Mouse (Mus musculus): ENCODE measurements around the gene Zc3hav1l.
A peak's percentile ranks its signal among the peaks of the same experiment; 100 is the strongest.

The Zc3hav1l gene

DNA sequence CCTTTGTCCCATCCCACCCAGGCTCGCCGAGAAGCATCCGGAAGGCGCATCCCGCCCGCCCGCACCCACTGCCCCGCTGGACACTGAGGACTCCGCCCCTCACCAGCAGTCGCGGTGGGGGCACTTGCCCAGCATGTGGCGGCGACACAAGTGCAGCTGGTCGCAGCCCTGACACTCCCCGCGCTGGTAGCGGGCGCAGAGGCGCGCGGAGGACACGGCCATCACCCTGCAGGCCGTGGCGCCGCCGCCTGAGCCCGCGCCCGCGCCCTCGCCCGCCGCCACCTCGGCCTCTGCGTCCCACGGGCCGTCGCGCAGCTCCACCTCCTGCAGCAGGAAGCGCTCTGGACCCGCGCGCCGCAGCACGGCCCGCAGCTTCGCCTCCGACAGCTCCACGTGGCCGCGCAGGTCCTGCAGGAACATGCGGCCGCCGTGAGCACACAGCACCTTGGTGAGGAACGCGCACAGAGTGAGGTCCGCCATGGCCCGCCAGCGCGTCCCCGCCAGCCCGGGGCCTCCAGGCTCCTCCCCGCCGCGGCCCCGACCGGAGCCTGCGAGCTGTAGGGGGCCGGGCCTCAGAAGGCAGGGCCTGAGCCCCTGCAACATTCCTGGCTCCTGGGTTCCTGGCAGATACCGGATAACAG lies at the start of gene Zc3hav1l:
Gene Zc3hav1l (minus strand): TSS at position 499 of the 641 bp plus-strand sequence.
- DNase-seq (ENCODE audit: low read depth, low spot score) = peak; percentile 80

DNA sequence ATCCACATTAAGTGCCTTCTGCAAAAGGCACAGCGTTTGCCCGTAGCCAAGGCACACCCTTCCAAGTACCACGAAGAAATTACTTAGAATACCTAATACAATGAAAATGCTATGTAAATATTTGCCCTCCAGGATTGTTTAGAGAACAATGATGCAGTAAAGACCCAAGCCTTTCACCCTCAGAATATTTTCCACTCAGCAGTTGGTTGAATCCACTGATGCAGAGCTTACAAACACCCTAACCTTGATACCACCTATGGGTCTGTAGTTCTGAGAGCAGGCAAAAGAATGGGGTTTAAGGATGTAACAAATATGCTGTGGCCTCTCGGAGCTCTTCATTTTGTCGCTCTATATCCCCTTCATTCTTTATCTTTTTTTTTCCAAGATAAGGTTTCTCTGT lies 48.8 kb upstream of the Zc3hav1l start:
- no peak for DNase-seq (ENCODE audit: low read depth, low spot score)

GRCm38 (mm10) chr6:38345796-38346195 lies 46.7 kb upstream of the Zc3hav1l start:
- no peak for DNase-seq (ENCODE audit: low read depth, low spot score)

DNA sequence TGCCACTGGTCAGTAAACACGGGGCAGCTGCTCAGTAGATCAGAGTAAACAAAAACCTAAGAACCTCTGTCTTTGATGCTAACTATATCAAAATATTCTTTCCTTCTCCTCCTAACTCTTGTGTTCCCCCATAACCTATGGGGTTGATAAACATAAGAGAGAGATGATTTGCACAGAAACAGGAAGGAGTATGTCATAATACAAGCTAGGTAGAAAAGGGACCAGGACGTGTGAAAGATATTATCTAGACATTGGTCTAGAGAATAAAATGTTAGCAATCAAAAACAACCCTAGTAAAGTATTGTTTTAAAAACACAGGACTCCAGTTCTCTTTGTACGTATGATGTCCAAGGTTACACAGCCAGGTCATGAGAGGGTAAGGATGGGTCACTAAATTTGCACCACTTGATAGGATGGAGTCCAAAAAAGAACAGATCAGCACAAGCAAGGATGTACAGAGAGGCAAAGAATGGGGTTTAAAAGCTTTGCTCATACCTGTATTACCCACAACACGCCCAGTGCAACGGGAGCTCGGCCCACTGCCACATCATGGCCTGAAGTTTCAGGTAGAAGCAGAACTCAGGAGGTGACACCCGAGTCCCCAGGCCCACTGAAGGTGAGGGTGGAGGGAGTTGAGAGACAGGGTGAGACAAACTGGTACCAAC lies 45.1 kb upstream of the Zc3hav1l start:
- DNase-seq (ENCODE audit: low read depth, low spot score) = no peak

GRCm38 (mm10) chr6:38343581-38343980 lies 44.5 kb upstream of the Zc3hav1l start:
- DNase-seq (ENCODE audit: low read depth, low spot score) = no peak

- DNase-seq (ENCODE audit: low read depth, low spot score) = no peak
Observed at GRCm38 (mm10) chr6:38342666-38342992, 43.6 kb upstream of the Zc3hav1l start.

GRCm38 (mm10) chr6:38341751-38342665 lies 42.9 kb upstream of the Zc3hav1l start:
- DNase-seq (ENCODE audit: low read depth, low spot score) = peak; percentile 46

DNA sequence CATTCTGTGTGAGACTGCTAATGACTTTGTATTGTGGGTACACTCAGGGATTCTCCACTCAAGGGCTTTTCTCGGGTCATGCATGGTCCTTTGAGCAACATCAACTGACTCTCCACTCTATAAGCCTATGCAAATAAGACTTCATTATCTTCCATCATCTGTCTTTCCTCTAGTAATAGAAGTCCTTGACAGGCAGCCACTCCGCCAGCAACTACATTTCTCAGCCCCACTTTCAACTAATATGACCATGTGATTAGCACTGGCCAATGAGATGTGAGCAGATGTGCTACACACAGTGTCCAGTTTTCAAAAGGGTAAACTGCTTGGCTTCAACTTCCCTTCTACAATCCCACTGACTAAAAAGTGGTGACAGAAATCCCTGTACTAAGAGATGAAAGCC lies 40.0 kb upstream of the Zc3hav1l start:
- no peak for DNase-seq (ENCODE audit: low read depth, low spot score)

DNA sequence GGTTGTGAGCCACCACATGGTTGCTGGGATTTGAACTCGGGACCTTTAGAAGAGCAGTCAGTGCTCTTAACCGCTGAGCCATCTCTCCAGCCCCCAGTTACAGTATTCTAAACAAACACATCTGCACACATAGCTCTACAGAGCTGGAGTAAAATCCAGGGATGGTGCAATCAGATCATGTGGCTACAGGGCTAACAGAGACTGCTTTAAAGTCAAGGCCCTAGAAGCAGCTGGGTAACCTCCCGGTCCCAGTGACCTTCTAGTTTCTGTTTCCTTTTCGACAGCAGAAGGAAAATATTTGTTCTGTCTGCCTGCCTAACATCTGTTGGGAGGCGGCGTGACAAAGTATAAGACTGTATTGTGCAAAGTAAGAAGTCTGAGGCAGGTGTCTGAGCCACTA lies 38.9 kb upstream of the Zc3hav1l start:
- no peak for DNase-seq (ENCODE audit: low read depth, low spot score)

GRCm38 (mm10) chr6:38337166-38337705 lies 38.2 kb upstream of the Zc3hav1l start:
- DNase-seq (ENCODE audit: low read depth, low spot score) = peak; percentile 39

- DNase-seq (ENCODE audit: low read depth, low spot score) = no peak
Observed at GRCm38 (mm10) chr6:38335264-38335663, 36.2 kb upstream of the Zc3hav1l start.

DNA sequence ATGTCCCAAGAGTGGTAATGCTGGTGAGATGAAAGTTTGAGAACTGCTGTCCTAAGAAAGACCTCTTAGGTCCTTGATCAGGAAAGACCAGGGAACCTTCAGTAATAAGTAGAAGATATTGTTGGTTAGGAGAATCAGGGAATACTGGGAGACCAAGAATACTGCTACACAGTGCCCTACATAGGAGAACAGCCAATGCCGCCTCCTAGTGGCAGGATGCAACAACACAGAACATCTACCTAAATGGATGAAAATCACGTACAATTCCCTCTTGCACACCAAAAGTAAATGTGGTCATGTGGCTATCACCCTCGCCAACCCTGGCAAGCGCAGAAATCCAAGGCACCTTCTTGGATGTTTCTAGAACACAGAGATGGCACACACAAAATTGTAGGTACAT lies 27.5 kb upstream of the Zc3hav1l start:
- DNase-seq (ENCODE audit: low read depth, low spot score) = peak; percentile 38

- DNase-seq (ENCODE audit: low read depth, low spot score) = peak; percentile 35
Observed at GRCm38 (mm10) chr6:38320621-38321020, 21.6 kb upstream of the Zc3hav1l start.

DNA sequence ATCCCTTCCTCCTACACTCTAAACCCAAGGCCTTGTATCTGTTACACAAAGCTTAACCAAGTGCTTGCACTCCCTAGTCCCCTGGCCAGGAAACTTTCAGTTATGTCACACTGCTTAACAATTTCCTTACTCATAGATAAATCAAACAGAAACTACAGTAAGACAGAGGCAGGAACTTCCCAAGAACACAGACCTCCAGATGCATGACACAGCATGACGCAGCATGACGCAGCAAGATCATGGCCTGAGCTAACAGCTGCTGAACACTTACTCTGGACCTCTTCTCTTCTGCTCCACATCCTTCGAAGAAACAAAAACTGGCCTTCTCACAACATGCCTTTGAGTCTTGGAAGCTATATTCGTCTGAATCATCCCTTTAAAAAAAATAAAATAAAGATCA lies 17.0 kb upstream of the Zc3hav1l start:
- DNase-seq (ENCODE audit: low read depth, low spot score) = no peak

- DNase-seq (ENCODE audit: low read depth, low spot score) = no peak
Observed at GRCm38 (mm10) chr6:38309741-38310140, 10.7 kb upstream of the Zc3hav1l start.

DNA sequence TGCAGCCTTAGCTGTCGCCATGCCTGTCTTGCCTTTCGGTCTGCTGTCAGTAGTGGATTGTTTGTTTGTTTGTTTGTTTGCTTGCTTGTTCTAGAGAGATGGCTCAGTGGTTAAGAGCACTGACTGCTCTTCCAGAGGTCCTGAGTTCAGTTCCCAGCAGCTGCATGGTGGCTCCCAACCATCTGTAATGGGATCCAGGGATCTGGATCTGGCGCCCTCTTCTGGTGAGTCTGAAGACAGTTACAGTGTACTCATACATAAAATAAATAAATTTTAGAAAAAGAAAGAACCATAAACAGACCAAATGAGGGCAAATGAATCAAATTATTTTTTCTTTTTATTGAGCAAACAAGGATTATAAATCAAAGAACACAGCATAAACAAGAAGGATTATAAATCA lies 5.9 kb upstream of the Zc3hav1l start:
- DNase-seq (ENCODE audit: low read depth, low spot score) = peak; percentile 20

- peak; percentile 37 for DNase-seq (ENCODE audit: low read depth, low spot score)
Observed at GRCm38 (mm10) chr6:38298246-38298635, 818 bp downstream of the Zc3hav1l start.

DNA sequence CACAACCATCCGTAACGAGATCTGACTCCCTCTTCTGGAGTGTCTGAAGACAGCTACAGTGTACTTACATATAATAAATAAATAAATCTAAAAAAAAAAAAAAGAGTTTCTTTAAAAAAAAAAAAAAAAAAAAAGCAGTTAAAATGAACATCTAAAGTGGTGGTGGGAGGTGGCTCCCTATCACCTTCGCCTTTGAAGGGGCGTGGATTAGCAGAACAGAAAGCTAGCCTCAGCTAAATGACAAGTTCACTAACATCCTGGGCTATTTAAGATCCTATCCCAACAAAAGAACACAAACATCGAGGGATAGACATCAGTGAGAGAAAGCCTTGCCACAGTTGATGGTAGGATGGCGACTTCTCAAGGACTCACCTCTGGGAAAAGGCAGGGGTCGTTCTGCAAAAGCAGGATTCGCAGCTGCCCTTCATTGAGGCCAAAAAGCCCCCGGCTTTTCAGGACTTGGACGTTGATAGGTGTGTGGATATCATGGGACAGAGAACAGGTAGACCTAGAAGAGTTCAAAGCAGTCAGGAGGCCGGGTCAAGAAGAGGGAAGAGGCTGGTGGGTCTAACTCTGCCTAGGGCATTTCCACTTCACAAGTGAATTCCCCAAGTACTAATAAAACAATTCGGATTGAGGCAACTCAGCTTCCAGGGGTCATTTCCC lies 1.3 kb downstream of the Zc3hav1l start:
- DNase-seq (ENCODE audit: low read depth, low spot score) = no peak

GRCm38 (mm10) chr6:38293708-38294107 lies 5.4 kb downstream of the Zc3hav1l start:
- DNase-seq (ENCODE audit: low read depth, low spot score) = no peak

GRCm38 (mm10) chr6:38292871-38293646 lies 6.0 kb downstream of the Zc3hav1l start:
- DNase-seq (ENCODE audit: low read depth, low spot score) = no peak

- no peak for DNase-seq (ENCODE audit: low read depth, low spot score)
Observed at GRCm38 (mm10) chr6:38284422-38284821, 14.6 kb downstream of the Zc3hav1l start.
